Mouse (Mus musculus): ENCODE measurements at regions not wholly inside any gene's neighbourhood (a gene's known extent, or its start where the extent isn't known, plus 50 kb on each side); places are given as distances from the start of the nearest gene placed in this dataset.
A peak's percentile ranks its signal among the peaks of the same experiment; 100 is the strongest.

GRCm38 (mm10) chr4:35417866-35418265, 191.9 kb upstream of the C9orf72 start:
- ATAC-seq (replicated peaks; ENCODE audit: low FRiP score, poor library complexity, severe bottlenecking), result no peak

DNA sequence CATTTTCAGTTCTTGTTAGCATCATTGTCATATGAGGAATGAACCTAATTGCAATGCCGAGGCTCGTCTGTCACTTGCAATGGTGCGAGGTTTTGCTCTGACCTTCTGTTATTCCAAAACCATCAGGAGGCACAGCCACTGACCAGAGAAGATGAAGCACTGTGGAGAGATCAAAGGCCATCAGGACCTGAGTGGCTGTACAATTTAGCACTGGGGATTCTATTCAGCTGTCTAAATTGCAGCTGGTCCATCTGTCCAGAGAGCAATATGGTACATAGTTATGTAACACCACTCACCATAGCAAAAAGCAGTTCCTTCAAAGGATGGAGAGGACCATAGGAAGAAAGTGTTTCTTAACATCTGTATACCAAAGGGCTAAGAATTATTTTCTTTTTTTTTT, 187.5 kb upstream of the C9orf72 start:
- no peak for ATAC-seq (replicated peaks; ENCODE audit: low FRiP score, poor library complexity, severe bottlenecking)

- ATAC-seq (replicated peaks; ENCODE audit: low FRiP score, poor library complexity, severe bottlenecking), result no peak
These were observed 179.5 kb upstream of the C9orf72 start for GRCm38 (mm10) chr4:35405301-35406006.

DNA sequence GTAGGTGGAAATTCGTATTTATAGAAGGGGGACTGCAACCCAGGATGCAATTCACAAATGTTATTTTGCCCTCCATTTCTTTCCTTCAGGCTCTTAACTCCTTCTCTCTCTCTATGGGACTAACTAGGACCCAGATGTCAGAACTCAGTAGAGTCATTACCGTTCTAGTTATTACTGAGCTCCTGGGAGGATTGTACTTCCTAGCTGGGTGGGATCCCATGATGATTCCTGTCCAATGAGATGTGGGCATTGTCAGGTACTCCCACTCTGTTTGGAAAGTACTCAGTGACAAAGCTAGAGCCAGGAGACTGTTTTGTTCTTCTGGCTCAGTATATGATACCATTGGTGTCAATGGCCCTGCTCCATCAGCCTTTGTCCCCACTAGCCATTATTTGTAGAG, 178.1 kb upstream of the C9orf72 start:
- no peak for ATAC-seq (replicated peaks; ENCODE audit: low FRiP score, poor library complexity, severe bottlenecking)

GRCm38 (mm10) chr4:35403594-35403993, 177.6 kb upstream of the C9orf72 start:
- no peak for ATAC-seq (replicated peaks; ENCODE audit: low FRiP score, poor library complexity, severe bottlenecking)

DNA sequence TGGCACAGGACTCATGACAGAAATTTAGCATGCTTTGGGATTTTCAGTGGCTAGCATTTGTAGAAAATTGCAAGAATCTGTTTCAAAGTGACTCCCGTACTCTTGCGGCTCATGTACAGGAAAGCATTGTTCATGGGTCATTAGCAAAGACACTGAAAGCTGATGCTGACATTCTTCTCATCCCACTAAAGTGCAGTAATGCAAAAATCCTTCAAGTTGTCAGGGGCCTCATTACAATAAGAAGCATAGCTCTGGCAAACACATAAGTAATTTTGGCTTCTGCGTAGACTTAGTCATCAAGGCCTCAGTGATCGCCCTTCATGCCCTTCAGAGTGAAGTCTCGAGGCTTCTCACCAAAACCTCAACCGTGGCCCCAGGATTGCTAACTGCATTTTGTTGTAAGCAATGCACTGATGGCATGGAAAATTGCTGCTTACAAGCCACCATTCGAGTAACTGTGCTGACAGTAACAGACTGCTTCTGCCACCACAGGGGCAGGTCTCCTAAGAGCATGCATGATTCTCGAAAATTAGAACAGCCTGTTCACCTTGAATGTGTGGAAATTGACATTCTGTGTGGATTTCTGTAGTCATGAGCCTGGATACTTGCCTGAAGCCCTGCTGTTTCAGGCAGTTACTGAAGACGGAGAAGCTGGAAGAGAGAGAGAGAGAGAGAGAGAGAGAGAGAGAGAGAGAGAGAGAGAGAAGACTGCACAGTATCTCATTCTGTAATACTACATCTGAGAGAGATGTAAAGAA, 176.6 kb upstream of the C9orf72 start:
- no peak for ATAC-seq (replicated peaks; ENCODE audit: low FRiP score, poor library complexity, severe bottlenecking)

DNA sequence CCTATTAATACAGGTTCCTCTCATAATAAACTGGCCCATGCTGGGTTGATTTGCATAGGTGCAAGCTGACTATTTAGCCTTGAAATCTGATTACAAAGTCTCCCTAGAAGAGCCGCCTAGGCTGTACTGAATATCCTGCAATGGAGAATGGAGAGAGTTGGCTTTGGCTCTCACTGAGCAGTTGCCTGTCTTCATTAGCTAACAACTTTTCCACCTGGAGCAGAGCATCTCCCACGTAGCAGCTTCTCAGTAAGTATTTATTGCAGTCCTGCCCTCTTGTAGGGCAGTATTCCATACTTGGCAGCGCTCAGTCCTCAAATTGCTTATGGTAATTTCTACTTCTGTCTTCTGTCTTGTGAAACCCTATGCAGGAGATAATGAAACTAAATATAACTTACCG, 175.8 kb upstream of the C9orf72 start:
- ATAC-seq (replicated peaks; ENCODE audit: low FRiP score, poor library complexity, severe bottlenecking), result no peak

- no peak for ATAC-seq (replicated peaks; ENCODE audit: low FRiP score, poor library complexity, severe bottlenecking)
These were observed 174.5 kb upstream of the C9orf72 start for GRCm38 (mm10) chr4:35400511-35400910.

- ATAC-seq (replicated peaks; ENCODE audit: low FRiP score, poor library complexity, severe bottlenecking), result no peak
These were observed 169.6 kb upstream of the C9orf72 start for GRCm38 (mm10) chr4:35395583-35395877.

DNA sequence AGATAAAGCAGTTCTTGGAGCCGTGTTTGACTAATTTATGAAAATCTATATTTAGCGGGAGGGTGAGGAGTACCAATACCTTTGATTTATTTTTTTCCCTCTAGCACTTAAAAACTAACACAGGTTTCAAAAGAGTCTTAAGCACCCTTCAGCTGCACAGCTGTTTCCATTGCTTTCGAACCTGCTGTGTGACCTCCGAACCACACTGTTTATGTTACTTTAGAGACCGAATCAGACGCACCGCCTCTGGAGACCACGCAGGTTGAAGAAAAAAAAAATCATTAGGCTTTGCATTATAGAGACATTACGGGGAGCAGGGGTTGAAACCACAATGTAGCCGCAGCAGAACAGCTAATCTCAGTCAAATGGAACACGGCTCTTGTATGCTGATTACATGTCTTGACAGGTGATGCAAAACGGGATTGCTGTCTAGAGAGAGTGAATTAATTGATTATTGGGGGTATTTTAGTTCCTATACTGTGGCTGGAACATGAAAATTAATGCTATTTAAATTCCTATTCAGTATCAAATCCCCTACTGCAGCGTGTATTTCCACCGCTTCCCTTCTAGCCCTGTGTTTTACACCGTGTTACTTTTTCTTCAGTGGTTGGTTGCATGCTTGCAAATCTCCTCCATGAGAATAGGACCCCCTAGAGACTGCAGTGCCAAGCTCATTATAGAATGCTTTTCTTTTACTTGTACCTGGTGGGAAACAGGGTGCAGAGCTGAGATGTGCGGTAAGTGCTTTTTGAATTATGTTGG, 169.0 kb upstream of the C9orf72 start:
- no peak for ATAC-seq (replicated peaks; ENCODE audit: low FRiP score, poor library complexity, severe bottlenecking)

DNA sequence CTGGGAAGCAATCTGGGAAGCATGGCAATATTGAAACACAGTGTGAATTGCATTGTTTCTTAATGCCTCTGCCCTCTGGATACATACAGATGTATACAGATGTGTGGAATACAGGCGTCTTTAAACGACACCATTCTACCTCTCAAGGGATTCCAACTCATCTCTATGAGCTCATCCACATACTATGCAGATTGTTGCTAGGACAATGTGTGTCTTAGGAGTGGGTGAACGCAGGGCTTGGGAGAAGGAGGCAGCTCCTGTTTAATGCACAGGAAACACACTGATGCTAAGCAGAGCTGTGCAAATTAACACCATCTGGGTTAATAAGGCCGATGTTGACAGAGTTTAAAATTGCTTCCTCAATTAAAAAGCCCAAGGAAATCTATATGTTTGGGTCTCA, 149.8 kb upstream of the C9orf72 start:
- ATAC-seq (replicated peaks; ENCODE audit: low FRiP score, poor library complexity, severe bottlenecking), result no peak

- no peak for ATAC-seq (replicated peaks; ENCODE audit: low FRiP score, poor library complexity, severe bottlenecking)
These were observed 147.4 kb upstream of the C9orf72 start for GRCm38 (mm10) chr4:35373213-35373860.

GRCm38 (mm10) chr4:35372528-35373212, 146.7 kb upstream of the C9orf72 start:
- peak; percentile 70 for ATAC-seq (replicated peaks; ENCODE audit: low FRiP score, poor library complexity, severe bottlenecking)

DNA sequence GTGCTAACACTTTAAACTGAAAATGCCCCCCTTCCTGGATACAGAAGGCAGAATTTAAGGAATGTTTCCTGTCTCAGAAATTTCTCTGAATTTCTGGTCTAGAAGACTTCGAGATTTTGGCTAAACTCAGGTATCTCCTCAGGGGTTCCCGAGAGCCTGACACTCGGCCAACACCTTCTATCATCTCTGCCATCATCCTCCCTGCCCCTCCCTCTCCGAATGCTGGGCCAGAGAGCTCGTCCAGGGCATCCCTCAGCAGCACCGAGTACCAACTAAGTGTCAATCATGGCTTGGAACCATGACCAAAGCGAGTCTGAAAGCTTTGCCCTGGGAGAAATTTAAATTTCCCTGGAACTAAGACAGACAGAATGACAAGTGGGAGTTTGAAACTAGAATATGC, 138.2 kb upstream of the C9orf72 start:
- no peak for ATAC-seq (replicated peaks; ENCODE audit: low FRiP score, poor library complexity, severe bottlenecking)

DNA sequence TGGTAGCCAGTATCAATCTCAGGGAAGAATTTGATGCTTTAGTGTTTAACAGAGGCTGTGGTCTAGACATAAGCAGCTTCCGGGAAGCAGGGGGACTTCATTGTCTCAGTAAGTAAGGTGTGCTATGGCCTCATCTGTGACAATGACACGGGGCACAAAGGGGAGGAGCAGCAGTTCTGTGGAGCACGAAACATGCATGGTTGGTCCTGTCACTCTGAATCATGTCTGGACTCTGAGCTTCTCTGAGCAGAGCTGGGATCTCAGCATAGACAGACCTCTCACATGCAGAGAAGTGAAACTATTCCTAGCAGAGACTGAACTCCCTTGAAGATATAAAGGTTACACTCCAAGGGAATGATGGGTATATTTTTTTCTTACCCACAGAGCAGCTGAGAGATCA, 136.2 kb upstream of the C9orf72 start:
- no peak for ATAC-seq (replicated peaks; ENCODE audit: low FRiP score, poor library complexity, severe bottlenecking)

DNA sequence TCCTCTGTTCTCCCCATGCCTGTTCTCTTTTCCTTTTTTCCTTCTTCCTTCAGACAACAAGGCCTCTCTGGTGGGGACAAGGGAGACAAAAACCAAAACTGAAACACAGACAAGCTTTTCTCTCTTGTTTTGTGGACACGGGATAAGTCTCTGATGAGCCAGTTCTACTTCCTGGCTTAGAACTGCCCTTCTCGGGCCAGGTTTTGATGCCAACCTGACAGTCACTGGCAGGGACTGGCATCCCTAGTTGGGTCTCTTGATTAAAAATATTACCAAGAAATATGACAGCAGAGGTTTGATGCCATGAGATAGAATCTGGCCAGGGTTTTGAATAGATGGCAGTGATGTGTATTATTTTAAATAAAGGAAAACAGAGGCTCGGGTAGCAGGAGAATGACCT, 133.4 kb upstream of the C9orf72 start:
- no peak for ATAC-seq (replicated peaks; ENCODE audit: low FRiP score, poor library complexity, severe bottlenecking)

DNA sequence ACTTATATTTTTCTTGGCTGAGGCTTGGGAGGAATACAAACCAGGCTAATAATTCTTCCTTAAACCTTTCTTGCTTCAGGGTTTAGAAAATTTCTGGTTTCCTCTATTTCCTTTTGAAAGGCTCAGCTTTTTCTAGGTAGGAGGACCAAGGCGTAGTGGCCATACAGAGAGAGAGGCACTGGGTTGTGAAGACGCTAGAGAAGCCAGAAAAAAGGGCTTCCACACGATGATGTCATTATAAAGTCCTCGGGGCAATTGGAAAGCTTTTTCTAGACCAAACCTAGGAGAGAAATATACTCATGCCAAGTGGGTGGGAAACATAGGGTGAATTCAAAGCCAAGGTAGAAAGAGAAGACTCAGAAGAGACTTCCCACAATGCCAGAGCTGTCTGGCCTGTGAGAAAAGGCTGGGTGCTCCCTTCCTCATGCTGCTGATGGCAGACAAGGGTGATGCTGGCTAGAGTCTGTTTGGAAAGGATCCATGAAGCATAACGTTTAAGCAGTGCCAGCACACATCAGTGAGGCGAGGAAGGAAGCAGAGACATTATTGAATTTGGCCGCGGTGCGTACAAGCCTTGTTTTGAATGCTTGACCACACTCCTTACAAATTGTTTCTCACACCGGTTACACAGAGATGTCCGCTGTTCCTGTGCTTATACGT, 131.1 kb upstream of the C9orf72 start:
- ATAC-seq (replicated peaks; ENCODE audit: low FRiP score, poor library complexity, severe bottlenecking), result no peak

DNA sequence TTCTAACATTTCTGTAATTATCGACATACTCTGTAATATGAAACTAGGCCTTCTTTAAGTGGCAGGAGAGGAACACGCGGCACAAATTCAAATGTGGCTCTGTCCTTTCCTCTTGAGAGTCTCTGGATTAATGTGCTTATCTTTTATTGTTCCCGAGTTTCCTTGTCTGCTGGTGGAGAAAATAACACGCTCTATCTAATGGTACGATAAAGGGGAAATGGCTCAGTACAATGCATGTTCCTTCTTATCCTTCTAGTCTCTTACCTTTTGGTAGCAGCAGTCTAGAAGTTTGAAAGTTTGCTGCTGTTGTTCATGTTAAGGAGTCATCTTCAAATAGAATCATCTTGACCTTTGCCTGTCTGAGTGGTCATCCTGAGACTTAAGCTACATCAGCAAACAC, 130.1 kb upstream of the C9orf72 start:
- no peak for ATAC-seq (replicated peaks; ENCODE audit: low FRiP score, poor library complexity, severe bottlenecking)

DNA sequence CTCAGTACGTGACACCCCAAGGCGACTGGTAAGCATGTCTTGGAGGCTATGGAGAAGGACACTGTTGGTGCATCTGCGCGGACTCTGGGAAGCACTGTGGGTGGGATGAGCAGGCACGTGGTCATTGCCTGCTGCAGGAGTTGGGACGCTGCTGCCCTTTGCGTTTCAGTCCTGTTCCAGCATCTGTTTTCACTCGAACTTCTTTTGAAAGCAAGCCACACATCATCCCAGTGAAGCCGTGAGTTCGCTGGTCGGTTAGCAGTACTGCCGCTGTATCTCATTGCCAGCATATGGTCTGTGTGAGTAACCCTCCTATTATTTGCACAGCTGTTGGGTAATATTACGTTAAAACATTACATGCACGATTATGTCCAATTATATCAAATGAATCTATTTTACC, 128.1 kb upstream of the C9orf72 start:
- no peak for ATAC-seq (replicated peaks; ENCODE audit: low FRiP score, poor library complexity, severe bottlenecking)

- no peak for ATAC-seq (replicated peaks; ENCODE audit: low FRiP score, poor library complexity, severe bottlenecking)
These were observed 126.6 kb upstream of the C9orf72 start for GRCm38 (mm10) chr4:35352606-35353005.
